Mouse (Mus musculus): Measurements from ENCODE around the gene Camta1. TPM values are rescaled to one million over a fixed set of nuclear protein-coding genes. Genes with fewer than 3 reads are reported as not detected.

Camta1 gene
- polyA plus RNA-seq, 1 experiment from 2014 or later = 86.8 TPM

DNA sequence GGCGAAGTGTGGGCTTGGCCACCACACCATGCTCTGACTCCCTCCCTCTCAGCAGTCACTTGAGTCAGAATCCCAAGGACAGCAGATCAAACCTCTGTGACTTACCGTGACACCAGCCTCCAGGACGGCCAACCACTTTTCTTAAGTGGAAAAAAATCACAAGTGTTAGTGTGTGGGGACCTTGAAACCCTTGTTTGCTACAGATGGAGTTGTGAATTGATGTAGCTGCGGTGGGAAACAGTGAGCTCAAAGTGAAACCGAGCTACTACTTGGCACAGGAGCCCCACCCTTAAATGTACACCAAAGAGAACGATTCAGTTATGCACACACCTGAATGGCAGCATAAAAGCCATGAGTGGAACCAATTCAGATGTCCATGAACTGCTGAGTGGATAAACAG lies 936.7 kb downstream of the Camta1 start:
- no peaks in the 10 kb centered on the region for H3K36me3 ChIP-seq (ENCODE audit: control insufficient read depth, insufficient read depth, low read length)
- H3K4me2 ChIP-seq (replicated peaks; ENCODE audit: low read depth, low read length) = no peak overlapping the region
- no peak overlapping the region for H3K27ac ChIP-seq (ENCODE audit: low read length)
- ATAC-seq (ENCODE audit: insufficient number of reproducible peaks, insufficient read depth, low FRiP score, low read depth) = no peak
- H3K9ac ChIP-seq (replicated peaks; ENCODE audit: low read depth, low read length) = no peak overlapping the region
- H3K4me3 ChIP-seq (ENCODE audit: low read depth, low read length) = no peak overlapping the region
- H3K4me1 ChIP-seq (ENCODE audit: control insufficient read depth, insufficient read depth, low read length) = no peaks in the 10 kb centered on the region
- no peaks in the 10 kb centered on the region for H3K9me3 ChIP-seq (ENCODE audit: control insufficient read depth, low read depth, low read length)
- WGBS = 82% methylated on average over 6 of the region's 6 CpGs
- H3K27me3 ChIP-seq (ENCODE audit: control insufficient read depth, insufficient read depth, low read length) = no peaks in the 10 kb centered on the region

DNA sequence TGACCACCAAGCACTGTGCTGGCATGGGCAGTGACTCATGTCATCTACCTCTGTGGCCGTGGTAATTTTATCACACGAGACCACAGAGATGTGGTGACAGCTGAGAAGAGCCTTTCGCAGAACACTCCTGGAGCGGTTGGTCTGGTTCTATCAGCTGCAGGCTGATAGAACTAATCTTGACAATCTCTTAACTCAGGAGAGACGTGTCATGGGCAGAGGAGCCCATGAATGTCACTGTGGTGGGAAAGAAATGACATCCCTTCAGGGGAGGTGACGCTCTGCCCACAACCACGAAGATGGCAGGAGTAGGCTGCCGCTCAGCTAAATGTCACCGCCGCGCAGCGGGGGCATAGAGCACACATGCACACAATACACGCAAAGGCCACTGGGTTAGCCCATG lies 937.4 kb downstream of the Camta1 start:
- Histone ChIP-seq H3K27ac (ENCODE audit: low read length) (no peak overlapping the region), H3K4me3 (ENCODE audit: low read depth, low read length) (no peak overlapping the region), H3K9me3 (ENCODE audit: control insufficient read depth, low read depth, low read length) (no peaks in the 10 kb centered on the region), H3K36me3 (ENCODE audit: control insufficient read depth, insufficient read depth, low read length) (no peaks in the 10 kb centered on the region), H3K27me3 (ENCODE audit: control insufficient read depth, insufficient read depth, low read length) (no peaks in the 10 kb centered on the region), H3K4me2 (replicated peaks; ENCODE audit: low read depth, low read length) (no peak overlapping the region), H3K9ac (replicated peaks; ENCODE audit: low read depth, low read length) (no peak overlapping the region), H3K4me1 (ENCODE audit: control insufficient read depth, insufficient read depth, low read length) (no peaks in the 10 kb centered on the region)
- ATAC-seq (ENCODE audit: insufficient number of reproducible peaks, insufficient read depth, low FRiP score, low read depth) = no peak
- WGBS = 78% methylated on average over 13 of the region's 13 CpGs

DNA sequence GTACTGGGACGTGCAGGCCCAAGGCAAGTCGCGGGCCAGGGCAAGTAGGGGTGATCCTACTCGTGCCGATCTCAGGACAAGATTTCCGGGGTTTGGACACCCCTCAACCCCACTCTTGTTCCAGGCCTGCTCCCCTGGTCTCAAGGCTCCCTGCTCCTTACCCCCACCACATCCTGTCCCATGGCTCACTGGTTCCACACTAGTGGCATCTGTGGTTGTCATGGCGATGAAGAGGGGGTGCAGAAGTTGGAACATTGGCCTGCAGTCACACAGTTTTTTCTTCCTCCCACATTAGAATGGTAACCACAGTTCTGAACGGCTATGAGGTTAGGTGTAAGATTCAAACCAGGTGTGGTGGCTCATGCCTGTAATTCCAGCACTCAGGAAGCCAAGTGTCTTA lies 940.5 kb downstream of the Camta1 start:
- ATAC-seq (ENCODE audit: insufficient number of reproducible peaks, insufficient read depth, low FRiP score, low read depth) = no peak
- no peak overlapping the region for H3K9ac ChIP-seq (replicated peaks; ENCODE audit: low read depth, low read length)
- H3K4me2 ChIP-seq (replicated peaks; ENCODE audit: low read depth, low read length) = no peak overlapping the region
- H3K4me1 ChIP-seq (ENCODE audit: control insufficient read depth, insufficient read depth, low read length) = no peaks in the 10 kb centered on the region
- no peak overlapping the region for H3K27ac ChIP-seq (ENCODE audit: low read length)
- no peak overlapping the region for H3K4me3 ChIP-seq (ENCODE audit: low read depth, low read length)
- H3K27me3 ChIP-seq (ENCODE audit: control insufficient read depth, insufficient read depth, low read length) = no peaks in the 10 kb centered on the region
- whole genome bisulfite sequencing = 72% methylated on average over 8 of the region's 8 CpGs
- no peaks in the 10 kb centered on the region for H3K36me3 ChIP-seq (ENCODE audit: control insufficient read depth, insufficient read depth, low read length)
- H3K9me3 ChIP-seq (ENCODE audit: control insufficient read depth, low read depth, low read length) = no peaks in the 10 kb centered on the region

DNA sequence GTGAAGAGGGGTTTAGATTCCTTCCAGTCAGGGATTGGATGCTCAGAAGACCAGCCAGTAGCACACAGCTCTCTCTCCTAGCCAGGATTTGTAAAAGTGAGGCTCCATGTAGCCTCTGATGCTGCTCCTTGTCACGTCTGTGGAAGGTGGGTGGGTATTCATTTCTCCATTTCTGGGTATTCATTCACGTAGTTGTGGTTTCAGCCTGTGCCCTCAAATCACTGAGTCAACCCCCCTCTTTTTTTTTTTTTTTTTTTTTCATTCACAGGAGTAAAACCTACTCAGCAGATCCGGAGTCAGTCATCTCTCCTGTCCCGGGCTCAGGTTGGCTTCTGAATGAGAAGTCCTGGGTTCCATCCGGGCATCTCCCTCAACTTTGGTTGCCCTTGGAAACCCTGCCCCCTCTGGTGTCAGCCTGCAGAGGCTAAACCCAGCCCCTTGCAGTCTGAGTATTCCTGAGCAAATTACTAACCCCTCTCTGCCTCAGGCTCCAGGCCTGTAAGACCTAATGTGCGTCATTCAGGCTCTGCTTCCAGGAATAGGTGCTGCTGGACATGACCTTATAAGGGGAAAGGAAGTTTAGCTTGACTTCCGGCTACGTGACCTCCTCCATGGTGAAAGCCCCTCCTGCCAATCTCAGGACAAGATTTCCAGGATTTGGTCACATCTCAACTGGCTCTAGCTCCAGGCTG lies 944.2 kb downstream of the Camta1 start:
- Histone ChIP-seq H3K4me2 (replicated peaks; ENCODE audit: low read depth, low read length) (no peak overlapping the region), H3K27me3 (ENCODE audit: control insufficient read depth, insufficient read depth, low read length) (no peaks in the 10 kb centered on the region), H3K4me1 (ENCODE audit: control insufficient read depth, insufficient read depth, low read length) (peaks cover 15% of the 10 kb centered on the region; the same call in 1 of the 2 replicates), H3K9ac (replicated peaks; ENCODE audit: low read depth, low read length) (no peak overlapping the region), H3K27ac (ENCODE audit: low read length) (no peak overlapping the region), H3K4me3 (ENCODE audit: low read depth, low read length) (no peak overlapping the region), H3K36me3 (ENCODE audit: control insufficient read depth, insufficient read depth, low read length) (no peaks in the 10 kb centered on the region), H3K9me3 (ENCODE audit: control insufficient read depth, low read depth, low read length) (no peaks in the 10 kb centered on the region)
- no peak for ATAC-seq (ENCODE audit: insufficient number of reproducible peaks, insufficient read depth, low FRiP score, low read depth)
- 75% methylated on average over 8 of the region's 8 CpGs for WGBS

DNA sequence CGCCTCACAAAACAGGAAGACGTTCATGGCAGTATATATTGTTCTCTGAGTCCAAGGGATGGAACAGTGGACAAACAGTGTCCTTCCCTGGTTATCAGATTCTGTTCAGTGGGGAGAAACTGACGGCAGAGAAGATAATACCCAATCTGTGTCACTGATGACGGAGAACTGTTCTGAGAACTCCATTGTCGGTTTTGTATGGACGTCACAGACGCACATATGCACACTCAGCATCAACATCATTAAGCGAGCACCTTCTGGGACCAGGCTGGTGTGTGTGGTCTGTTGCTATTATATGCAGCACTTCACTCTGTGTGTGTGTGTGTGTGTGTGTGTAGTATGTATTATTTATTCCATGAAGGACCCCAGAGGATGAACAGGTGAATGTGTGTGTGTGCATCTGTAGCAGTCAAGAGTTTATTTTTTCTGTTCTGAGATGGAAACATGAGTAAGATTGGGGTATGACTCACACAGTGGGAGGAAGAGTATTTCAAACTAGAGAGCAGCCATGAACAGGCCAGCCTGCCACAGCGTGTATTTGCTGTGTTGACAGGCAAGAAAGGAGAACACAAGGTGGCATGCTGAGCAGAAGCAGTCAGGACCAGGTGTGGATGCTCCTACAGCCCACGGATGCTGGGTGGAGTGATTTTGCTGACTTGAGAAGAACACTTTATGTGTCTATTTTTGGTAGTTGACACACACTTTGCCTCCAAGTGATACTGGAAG lies 946.3 kb downstream of the Camta1 start:
- Histone ChIP-seq H3K9ac (replicated peaks; ENCODE audit: low read depth, low read length) (0 out of 2 replicates have a peak overlapping the region, but pooled peaks have one; percentile 62), H3K27ac (ENCODE audit: low read length) (no peak overlapping the region), H3K4me3 (ENCODE audit: low read depth, low read length) (peak overlapping the region; percentile 66), H3K27me3 (ENCODE audit: control insufficient read depth, insufficient read depth, low read length) (no peaks in the 10 kb centered on the region), H3K4me1 (ENCODE audit: control insufficient read depth, insufficient read depth, low read length) (peaks cover 15% of the 10 kb centered on the region; the same call in 1 of the 2 replicates), H3K9me3 (ENCODE audit: control insufficient read depth, low read depth, low read length) (no peaks in the 10 kb centered on the region), H3K36me3 (ENCODE audit: control insufficient read depth, insufficient read depth, low read length) (no peaks in the 10 kb centered on the region), H3K4me2 (replicated peaks; ENCODE audit: low read depth, low read length) (peak overlapping the region; percentile 56)
- 47% methylated on average over 10 of the region's 10 CpGs for whole genome bisulfite sequencing
- ATAC-seq (ENCODE audit: insufficient number of reproducible peaks, insufficient read depth, low FRiP score, low read depth) = no peak

DNA sequence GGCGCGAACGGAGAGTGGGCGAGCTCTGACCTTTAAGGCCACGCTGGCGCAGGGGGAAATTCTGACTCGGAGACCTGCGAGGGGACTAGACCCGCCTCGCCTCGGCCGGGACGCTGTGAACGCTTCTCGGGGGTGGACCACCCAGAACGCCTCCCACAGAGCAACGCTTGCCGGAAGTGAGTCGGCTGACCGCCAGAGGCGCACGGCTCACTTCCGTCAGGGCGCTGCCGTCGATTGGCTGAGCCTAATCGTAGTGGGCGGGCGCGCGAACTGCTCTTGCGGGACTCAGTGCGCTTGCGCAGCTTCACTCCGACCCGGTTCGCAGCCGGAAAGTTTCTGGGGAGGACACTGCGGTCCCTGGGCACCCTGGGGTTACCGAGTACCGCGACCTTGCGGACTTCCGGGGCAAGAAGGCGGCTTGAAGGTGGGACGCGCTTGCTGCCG lies 947.4 kb downstream of the Camta1 start, which contains the start of the genes Park7 and Tnfrsf9:
TSS of gene Park7 (minus strand) at position 148 of the 444 bp plus-strand sequence.
TSS of gene Tnfrsf9 (plus strand) at position 273 of the 444 bp plus-strand sequence.
- H3K4me3 ChIP-seq (ENCODE audit: low read depth, low read length) = peak within 1 kb of the TSS; percentile 66
- under 1% methylated on average over 48 of the region's 48 CpGs for WGBS

DNA sequence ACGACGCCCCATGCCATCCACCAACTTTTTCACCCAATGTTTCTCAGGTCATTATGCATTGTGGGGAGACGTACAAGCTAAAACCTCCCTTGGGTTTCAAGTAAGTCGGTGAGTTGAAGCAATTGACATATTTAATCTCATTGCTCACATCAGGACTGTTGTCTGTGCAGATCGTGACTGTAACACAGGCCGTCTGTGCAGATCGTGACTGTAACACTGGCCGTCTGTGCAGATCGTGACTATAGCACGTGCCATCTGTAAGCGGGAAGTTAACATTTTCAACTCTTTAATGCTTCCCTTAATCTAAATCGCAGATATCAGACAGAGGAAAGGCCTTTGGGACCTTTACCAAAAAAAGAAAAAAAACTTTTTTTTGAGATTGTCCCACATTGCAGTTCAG lies 947.9 kb downstream of the Camta1 start:
- WGBS = 15% methylated on average over 12 of the region's 12 CpGs
- H3K9ac ChIP-seq (replicated peaks; ENCODE audit: low read depth, low read length) = peak overlapping the region; percentile 73
- H3K4me2 ChIP-seq (replicated peaks; ENCODE audit: low read depth, low read length) = peak overlapping the region; percentile 56
- no peaks in the 10 kb centered on the region for H3K27me3 ChIP-seq (ENCODE audit: control insufficient read depth, insufficient read depth, low read length)
- H3K9me3 ChIP-seq (ENCODE audit: control insufficient read depth, low read depth, low read length) = no peaks in the 10 kb centered on the region
- peaks cover 17% of the 10 kb centered on the region; the same call in 1 of the 2 replicates for H3K4me1 ChIP-seq (ENCODE audit: control insufficient read depth, insufficient read depth, low read length)
- peak overlapping the region; percentile 85 for H3K27ac ChIP-seq (ENCODE audit: low read length)
- ATAC-seq (ENCODE audit: insufficient number of reproducible peaks, insufficient read depth, low FRiP score, low read depth) = no peak
- H3K4me3 ChIP-seq (ENCODE audit: low read depth, low read length) = peak overlapping the region; percentile 66
- H3K36me3 ChIP-seq (ENCODE audit: control insufficient read depth, insufficient read depth, low read length) = no peaks in the 10 kb centered on the region

More for the DNA sequence above, 947.4 kb downstream of the Camta1 start, which contains the start of the genes Park7 and Tnfrsf9:
- peak; percentile 86 for ATAC-seq (ENCODE audit: insufficient number of reproducible peaks, insufficient read depth, low FRiP score, low read depth)
- Histone ChIP-seq H3K9me3 (ENCODE audit: control insufficient read depth, low read depth, low read length) (no peaks in the 10 kb centered on the region), H3K4me1 (ENCODE audit: control insufficient read depth, insufficient read depth, low read length) (peaks cover 17% of the 10 kb centered on the region; the same call in 1 of the 2 replicates), H3K4me2 (replicated peaks; ENCODE audit: low read depth, low read length) (peak within 1 kb of the TSS; percentile 56), H3K27me3 (ENCODE audit: control insufficient read depth, insufficient read depth, low read length) (no peaks in the 10 kb centered on the region), H3K36me3 (ENCODE audit: control insufficient read depth, insufficient read depth, low read length) (no peaks in the 10 kb centered on the region), H3K9ac (replicated peaks; ENCODE audit: low read depth, low read length) (peak within 1 kb of the TSS; percentile 73), H3K27ac (ENCODE audit: low read length) (peak within 1 kb of the TSS; percentile 85)

DNA sequence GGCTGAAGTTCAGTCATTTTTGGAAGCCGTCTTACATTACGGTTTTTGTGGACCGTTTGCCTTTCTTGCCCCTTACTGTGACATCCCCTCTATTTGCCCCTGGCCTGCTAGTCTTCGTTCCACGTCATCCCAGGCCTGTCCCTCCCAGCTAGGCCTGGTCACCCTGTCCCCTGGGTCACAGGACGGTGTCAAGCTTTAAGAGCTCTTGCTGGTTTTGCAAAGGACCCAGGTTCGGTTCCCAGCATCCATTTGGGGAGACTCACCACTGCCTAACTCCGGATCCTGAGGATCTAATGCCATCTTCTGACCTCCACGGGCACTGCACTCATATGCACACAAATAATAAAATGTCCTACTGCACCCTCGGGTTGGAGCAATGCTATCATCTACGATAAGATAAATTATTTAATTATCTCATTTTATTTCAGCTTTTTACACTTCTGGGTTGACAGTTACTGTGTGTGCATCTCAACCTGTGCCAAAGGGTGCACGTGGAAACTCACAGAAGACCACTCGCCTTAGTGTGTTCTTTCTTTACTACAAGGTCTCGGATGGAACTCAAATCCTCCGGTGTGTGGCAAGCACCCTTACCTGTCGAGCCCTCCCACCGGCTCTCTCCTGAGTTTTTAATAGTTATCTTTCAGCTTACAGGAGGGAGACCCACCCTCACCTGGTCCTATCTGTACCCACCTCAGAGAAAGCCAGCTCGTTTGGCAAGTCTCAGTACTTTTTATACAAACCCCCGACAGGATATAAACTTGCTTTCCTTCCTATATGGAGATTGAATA lies 951.3 kb downstream of the Camta1 start:
- H3K4me1 ChIP-seq (ENCODE audit: control insufficient read depth, insufficient read depth, low read length) = peaks cover 18% of the 10 kb centered on the region; the same call in 1 of the 2 replicates
- WGBS = 86% methylated on average over 19 of the region's 19 CpGs
- no peaks in the 10 kb centered on the region for H3K27me3 ChIP-seq (ENCODE audit: control insufficient read depth, insufficient read depth, low read length)
- H3K9me3 ChIP-seq (ENCODE audit: control insufficient read depth, low read depth, low read length) = no peaks in the 10 kb centered on the region
- no peak for ATAC-seq (ENCODE audit: insufficient number of reproducible peaks, insufficient read depth, low FRiP score, low read depth)
- peak overlapping the region; percentile 91; the same call in 1 of the 2 replicates for H3K4me3 ChIP-seq (ENCODE audit: low read depth, low read length)
- peak overlapping the region; percentile 26 for H3K4me2 ChIP-seq (replicated peaks; ENCODE audit: low read depth, low read length)
- peak overlapping the region; percentile 63; the same call in 1 of the 2 replicates for H3K27ac ChIP-seq (ENCODE audit: low read length)
- peaks cover 12% of the 10 kb centered on the region for H3K36me3 ChIP-seq (ENCODE audit: control insufficient read depth, insufficient read depth, low read length)
- no peak overlapping the region for H3K9ac ChIP-seq (replicated peaks; ENCODE audit: low read depth, low read length)

Data from stomach, embryonic 14.5 days (tissue).